Mouse (Mus musculus): ENCODE data around the gene Anapc2.
"Not testable (repeated sequence)": the region's sequence is repeated elsewhere in the genome, so short reads cannot be mapped to it uniquely, and the experiment has no call there.

Gene Anapc2

DNA sequence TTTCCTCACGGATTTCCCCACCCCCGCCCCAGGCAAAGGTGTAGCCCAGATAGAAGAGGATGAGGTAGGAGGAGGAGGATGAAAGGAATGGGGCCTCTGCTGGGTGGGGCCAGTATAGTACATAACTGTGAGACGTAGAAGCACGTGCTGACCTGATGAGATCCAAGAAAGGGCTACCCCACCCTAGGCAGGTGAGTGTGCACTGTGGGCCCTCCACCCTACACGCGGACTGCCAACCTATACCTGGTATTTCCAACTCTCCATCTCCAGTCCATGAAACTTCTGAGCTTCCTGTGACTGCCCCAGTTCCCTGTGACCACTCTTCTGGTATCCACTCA lies 30.9 kb upstream of the Anapc2 start:
- no peak for DNase-seq

DNA sequence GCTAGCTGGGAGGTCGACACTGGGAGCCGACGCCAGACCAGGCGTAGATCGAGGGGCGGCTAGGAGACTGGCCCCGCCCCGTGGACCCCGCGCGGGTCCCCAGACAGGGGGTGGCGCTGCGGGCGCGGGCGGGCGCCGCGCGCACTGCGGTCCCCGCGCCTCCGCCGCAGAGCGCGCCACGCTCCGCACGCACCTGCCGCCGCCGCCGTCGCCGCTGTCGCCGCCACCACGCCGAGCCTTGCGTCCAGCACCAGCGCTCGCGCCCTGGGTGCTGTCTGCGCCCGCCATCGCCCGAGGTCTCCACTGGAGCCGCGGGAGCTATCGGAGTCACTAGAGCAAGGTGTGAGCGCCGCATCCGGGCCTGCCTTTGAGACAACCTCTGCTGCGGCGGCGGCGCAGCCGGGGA lies 30.2 kb upstream of the Anapc2 start, which contains the start of the genes Rnf208 and Cysrt1:
Rnf208 (plus strand) TSS at position 155 of the 406 bp plus-strand sequence.
Cysrt1 (minus strand) TSS at position 352 of the 406 bp plus-strand sequence.
- DNase-seq: no peak

DNA sequence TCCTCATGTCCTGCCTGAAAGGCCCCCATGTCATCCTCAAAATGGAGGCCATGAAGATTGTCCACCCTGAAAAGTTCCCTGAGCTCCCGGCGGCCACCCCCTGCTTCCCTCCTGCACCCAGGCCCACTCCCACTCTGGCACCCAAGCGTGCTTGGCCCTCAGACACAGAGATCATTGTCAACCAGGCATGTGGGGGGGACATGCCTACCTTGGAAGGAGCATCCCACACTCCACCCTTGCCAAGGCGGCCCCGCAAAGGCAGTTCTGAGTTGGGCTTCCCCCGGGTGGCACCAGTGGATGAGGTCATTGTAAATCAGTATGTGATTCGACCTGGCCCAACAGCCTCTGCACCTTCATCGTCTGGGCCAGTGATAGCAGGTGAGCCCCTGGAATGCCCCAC lies 28.9 kb upstream of the Anapc2 start:
- DNase-seq: no peak

DNA sequence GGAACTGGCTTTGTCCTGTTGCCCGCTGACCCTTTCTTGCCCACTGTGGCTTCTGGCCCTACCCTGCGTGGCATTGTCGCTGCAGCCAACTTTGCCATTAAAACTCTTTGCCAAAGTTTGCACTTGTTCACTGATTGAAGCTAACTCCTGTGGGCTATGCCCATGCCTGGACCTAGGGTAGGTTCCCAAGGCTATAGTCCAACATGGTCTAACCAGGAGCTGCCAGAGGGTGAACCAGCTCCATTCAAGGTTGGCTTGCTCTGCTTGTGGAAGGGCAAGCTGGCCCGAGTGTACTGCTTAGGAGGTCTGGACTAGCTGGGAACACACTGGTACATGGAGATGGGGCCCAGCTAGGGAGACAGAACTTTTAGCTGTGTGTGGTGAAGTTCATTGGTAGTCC lies 28.1 kb upstream of the Anapc2 start:
- DNase-seq: no peak

DNA sequence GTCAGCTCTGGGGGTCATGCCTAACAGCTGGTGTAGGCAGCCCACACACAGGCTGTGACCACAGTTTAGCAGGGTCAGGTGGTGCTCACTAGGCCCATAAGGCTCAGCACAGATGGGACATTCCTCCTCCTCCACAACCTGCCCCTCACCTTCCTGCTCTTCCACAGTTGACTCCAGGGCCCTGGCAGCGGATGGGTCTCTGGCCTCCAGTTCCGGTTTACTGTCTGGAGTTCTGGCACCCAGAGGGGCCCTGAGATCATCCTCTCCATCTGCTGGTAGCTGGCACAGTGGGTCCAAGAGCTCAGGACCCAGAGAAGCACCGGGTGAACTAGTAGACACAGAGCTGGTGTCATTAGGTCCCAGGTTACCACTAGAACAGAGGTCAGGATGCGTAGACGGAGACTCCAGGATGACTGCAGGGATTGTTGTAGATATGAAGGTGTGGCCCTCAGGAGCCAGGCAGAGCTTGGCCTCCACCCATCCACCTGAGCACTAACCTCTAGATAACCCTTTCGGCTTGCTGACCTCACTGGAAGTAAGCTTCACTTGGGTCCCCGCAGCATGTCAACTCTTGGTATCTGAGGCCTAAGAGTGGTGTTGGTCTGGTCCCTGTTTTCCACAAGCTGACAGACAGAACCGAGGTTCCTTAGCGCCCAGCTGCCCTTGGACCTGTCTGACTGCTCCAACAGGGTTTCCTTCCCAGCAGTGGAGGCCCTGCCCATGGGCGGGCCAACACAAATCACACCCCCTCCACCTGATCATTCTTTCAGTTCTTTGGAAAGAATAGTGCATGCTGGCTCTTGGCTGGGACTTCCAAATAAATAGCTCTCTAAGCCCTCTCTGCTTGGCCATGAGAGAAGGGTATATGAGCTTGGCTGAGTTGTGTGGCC lies 25.9 kb upstream of the Anapc2 start, which contains the start of gene AL732309.1:
AL732309.1 (minus strand) TSS at position 681 of the 890 bp plus-strand sequence.
- DNase-seq: no peak

DNA sequence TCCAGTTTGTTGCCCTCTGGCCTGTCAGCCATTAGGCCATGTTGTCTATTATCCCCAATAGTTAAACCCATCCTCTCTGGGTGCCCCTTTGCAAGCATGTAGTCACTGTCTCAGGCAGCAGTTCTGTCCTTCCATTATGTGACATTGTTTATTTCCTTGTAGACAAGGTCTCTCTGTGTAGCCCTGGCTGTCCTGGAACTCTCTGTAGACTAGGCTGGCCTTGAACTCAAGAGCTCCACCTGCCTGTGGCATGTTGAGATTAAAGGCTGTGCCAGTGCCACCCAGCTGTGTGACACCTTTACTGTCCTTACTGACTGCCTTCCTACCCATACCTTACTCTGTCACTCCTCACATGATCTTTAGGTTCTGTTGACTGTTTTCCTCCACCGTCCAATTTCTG lies 19.9 kb upstream of the Anapc2 start:
- DNase-seq: no peak

DNA sequence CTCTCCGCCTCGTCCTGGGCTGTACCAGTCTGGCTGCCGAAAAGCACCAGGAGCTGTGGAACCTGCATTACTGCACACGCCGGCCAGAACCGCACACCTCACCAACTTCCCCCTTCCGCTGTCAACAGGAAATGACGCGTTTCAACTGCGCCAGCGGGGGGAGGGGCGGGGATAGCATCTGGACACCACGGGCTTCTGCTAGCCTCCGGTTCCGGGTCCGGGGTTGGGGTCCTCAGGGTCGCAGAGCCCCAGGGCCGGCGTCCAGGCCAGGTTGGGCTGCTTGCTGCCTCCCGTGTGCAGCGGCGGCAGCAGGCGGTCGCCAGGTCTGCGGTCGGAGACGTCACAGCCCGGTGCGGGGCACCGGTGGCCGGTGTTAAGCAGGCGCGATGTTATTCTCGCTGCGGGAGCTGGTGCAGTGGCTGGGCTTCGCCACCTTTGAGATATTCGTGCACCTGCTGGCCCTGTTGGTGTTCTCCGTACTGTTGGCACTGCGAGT lies 16.9 kb upstream of the Anapc2 start, which contains the start of gene Tmem203:
Tmem203 (plus strand) TSS at position 156 of the 496 bp plus-strand sequence.
- DNase-seq: peak; percentile 92

DNA sequence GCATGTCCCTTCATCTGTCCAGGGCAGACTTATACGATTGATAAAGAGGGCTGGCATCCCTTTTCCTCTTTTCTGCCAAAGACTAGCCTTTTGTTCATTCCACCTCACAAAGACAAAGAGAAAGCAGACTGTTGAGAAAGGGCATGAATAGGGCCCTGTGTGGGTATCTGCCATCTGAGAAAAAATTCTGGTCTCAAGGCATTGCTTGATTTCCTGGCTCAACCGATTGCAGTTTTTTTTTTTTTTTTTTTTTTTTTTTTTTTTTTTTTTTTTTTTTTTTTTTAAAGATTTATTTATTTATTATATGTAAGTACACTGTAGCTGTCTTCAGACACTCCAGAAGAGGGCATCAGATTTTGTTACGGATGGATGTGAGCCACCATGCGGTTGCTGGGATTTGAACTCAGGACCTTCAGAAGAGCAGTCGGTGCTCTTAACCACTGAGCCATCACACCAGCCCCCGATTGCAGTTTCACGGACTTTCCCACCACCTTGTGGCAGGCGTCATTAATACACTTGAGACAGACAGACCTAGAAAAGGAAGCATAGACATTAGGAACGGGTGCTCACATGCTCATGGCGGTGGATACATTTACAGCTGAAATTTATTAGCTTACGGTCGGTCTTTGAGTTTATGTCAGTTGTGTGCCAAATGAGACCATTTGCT lies 15.7 kb upstream of the Anapc2 start:
- DNase-seq: peak; percentile 59

DNA sequence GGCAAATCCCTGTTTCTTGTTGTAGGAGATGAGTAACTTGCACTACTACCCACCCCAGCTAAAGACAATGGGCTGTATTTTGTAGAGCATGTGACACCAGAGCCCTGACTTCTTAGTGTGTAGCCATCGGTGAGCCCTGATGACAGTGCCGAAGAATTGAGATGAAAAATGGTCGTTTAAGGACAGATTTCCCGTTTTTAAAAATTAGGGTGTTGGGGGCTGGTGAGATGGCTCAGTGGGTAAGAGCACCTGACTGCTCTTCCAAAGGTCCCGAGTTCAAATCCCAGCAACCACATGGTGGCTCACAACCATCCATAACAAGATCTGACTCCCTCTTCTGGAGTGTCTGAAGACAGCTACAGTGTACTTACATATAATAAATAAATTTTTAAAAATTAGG lies 15.0 kb upstream of the Anapc2 start:
- not testable (repeated sequence) for DNase-seq

DNA sequence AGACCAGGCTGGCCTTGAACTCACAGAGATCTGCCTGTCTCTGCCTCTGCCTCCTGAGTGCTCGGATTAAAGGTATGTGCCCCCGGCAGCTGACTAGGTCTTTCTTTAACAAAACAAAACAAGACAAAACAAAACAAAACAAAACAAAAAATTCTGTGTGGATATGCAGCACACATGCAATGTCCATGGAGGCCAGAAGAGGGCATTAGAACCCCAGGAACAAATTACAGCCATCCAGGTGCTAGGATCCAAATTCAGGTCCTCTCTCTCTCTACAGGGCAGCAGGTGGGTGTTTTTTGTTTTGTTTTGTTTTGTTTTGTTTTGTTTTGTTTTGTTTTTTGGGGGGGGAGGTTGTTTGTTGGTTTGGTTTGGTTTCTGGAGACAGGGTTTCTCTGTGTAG lies 13.4 kb upstream of the Anapc2 start:
- no peak for DNase-seq

DNA sequence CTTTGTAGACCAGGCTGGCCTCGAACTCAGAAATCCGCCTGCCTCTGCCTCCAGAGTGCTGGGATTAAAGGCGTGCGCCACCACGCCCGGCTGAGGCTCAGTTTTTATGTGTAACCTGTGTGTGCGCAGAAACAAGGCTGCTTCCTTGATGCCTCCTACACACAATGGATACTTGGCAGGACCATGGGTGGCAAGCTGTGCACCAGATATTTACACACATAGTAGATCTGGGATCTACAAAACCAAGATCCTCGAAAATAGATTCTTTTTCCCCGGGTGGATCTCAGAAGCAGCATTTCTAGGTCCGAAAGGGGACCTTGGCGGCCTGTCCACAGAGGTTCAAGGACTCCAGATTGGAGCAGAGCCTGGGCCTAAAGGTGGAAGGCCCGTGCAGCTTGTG lies 10.4 kb upstream of the Anapc2 start:
- no peak for DNase-seq

DNA sequence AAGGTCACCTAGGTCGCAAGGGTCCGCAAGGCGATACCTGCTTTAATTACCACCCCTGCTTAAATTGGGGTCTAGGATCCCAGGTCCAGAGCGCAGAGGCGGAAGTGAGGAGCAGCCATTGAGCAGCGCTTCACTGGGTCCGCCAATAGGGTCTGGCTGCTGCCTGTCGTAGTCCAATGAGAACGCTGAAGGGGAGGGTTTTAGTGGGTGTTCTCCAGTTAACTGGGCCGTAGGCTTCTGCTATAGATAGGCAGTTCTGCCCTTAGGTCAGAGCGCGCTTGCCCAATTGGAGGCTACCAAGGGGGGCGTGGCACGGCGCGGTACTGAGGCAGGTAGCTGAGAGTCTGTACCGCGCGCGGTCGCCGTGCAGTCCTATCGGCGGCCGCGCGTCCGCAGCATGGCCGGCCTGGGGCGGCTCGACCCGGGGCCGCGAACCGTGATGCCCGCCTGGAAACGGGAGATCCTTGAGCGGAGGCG lies 9.9 kb upstream of the Anapc2 start, which contains the start of gene Tprn:
Tprn (plus strand) TSS at position 328 of the 477 bp plus-strand sequence.
- peak; percentile 98 for DNase-seq

DNA sequence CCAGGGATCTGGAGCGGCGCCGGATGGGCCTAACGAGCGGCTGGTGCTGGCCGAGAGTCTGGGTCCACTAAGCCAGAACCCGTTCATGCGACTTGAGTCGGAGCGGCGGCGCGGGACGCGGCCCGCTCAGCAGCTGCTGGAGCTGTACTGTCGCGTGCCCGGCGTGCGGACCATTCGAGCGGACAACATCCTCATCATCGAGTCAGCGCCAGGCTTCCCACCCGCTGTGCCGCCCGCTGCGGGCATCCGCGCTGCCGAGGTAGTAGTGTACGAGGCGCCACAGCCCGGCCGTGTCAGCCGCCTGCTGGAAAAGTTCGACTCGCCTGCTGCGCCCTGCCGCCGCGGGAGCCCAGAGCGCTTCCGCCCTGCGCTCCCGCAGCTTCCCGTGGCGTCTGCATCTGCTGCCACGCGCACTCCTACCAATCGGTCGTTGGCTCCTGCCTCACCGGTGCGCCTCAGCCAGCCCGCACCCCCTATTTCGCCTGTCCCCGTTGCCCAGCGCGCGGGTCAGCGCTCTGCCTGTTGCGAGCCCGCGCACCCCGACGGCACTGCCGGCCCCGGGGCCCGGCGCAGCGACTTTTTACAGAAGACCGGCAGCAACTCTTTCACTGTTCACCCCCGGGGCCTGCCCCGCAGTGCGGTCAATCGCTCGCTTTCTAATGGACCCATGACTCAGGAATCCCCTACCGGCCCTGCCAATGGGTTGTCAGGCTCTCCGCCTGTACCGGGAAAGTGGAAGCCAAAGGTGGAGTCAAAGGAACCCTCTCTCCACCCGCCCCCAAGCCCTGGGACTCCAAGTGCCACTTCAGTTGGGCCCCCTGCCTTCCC lies 9.3 kb upstream of the Anapc2 start:
- DNase-seq: peak; percentile 54

DNA sequence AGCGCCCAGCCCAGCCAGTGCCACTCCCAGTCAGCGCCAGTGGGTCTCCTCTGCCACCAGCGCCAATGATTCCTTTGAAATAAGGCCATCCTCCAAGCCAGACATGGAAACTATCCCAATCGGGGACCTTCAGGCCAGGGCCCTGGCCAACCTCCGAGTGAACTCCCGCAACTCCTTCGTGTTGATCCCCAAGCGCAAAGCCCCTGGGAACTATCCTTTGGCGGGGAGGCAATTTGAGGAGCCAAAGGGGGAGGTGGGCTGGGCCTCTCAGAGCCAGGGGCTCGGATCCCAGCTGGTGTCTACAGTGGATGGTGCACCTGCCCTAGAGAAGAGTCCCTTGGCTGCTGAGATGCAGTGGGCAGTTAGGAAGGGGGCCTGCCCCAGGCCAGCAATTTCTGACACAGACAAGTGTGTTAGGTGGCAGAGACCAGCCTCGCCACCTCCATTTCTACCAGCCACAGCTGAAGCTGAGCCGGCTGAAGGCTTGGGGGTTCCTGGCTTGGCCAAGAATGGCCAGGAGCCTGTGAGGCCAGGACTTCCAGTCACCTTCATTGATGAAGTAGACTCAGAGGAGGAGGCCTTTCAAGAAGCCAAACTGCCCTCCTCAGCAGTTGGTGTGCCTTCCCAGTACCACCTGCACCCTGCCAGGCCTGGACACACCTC lies 8.5 kb upstream of the Anapc2 start:
- DNase-seq: no peak

DNA sequence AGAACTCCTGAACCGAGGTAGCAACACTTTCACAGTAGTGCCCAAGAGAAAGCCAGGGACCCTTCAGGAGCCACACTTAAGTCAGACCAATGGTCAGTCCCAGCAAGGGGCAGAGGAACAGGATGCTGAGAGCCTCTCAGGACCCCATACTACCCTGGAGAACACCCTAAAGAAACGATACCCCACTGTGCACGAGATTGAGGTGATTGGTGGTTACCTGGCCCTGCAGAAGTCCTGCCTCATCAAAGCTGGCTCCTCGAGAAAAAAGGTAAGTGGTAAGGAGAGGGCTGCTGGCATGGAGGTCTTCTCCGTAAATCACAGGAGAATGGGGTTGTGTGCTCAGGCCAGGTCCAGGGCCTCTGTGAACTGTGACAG lies 8.0 kb upstream of the Anapc2 start:
- DNase-seq: no peak

DNA sequence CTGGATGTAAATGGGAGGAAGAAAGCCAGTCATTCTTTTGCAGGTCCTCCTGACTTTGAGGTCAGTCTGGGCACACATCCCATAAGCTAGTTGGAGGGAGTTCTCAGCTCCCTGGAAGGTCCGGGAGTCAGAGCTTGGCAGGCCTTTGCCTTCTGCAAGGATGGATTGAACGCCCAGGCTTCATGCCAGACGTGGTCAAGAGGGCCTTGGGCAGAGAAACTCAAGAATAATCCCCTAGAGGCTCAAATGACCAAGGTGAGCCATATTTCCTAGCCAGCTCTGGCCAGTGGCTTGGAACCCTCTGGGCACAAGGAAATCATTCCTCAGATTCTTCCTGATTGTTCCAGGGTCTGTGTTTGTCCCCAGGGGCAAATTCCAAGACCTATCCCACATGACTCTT lies 7.4 kb upstream of the Anapc2 start:
- DNase-seq: no peak

DNA sequence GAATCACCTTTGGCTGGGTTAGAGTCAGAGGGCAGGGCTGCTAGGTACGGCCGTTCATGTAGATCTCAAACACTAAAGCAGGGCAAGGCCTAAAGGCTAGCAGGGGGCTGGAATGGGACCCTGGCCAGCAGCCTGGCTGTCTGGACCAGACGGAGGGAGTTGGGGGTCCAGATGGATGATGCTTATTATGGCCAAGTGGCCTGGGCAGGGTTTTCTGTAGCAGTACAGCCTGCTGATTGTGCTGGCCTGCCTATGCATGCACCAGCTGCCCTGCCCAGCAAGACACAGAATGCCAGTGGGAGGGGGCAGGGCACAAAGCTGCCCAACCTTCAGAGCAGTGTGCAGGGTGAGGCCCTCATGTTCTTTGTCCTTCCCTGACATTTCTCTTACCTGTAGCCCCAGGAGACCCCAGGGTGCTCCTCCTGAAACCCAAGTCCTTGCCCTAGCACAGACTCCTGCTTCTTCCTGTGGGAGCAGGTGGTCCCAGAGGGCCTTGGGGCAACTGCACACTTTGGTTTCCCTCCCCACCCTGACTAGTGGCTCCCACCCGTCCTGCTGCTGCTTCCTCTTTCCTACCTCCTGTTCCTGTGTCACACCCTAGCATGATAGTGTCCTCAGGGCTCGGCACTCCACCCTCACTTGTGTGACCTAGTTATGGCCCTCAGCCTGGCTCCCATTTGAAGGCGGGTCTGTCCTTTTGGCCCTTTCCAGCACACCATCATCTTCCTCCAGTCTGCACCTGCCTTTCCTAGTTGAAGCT lies 6.2 kb upstream of the Anapc2 start:
- DNase-seq: peak; percentile 47

DNA sequence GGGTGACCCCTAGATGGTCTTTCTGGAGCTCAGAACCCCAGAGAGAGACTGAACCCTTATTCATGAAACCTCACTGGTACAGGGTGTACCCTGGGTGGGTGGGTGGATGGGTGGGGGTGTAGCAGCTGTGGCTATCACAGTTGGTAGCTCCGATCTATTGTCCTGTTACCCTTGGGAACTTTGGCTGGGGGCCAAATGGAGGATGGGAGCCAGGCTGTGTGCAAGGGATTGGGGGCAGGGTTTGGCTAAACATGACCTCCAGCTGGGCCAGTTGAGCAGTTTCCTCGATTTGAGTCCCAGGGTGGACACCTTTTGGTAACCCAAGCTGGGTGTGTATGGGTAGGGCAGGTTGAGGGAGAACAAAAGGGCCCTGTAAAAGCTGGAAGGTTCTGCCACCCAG lies 5.6 kb upstream of the Anapc2 start:
- DNase-seq: peak; percentile 51

DNA sequence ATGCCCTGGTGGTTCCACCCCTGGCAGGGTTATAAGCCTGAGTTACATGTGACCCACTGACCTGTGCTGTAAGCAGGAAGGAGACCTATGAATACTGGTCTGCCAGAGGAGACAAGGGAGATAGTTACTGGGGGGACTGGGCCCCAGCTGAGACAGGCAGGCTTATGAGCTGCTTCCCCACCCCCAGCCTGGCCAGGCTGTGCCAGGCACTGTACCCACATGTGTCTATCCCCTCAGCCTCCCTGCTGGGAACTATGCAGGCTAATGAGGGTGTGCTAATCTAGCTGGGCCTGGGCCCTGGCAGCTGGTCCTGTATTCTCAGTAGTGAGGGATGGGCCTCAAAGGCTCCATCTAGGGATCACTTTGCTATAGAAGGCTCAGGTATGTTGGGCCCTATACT lies 5.0 kb upstream of the Anapc2 start:
- DNase-seq: no peak

DNA sequence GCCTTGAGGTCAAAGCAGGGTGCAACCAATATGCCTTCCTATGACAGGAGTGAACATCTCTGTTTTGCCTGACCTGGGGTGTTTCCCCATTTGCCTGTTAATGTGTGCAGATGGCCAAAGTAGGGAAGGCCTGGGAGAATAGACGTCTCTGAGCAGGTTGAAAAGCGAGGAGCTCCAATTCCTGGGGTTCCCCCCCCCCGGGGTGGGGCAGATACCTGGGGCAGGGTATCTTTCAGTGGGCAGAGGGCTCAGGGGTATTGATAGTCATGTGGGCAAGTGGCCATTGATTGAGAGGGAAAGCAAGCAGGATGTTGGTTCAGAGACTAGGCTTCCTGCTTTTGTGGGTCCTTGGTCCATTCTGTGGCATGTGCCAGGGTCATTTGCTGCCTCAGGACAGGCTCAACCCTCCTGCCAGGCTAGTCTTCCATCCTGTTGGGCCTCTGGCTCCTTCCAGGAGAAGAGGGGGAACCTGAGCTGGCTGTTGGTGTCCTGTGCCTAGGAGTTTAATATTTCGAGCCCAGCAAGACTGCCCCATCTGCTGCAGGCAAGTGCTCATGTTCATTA lies 4.5 kb upstream of the Anapc2 start:
- DNase-seq: no peak

DNA sequence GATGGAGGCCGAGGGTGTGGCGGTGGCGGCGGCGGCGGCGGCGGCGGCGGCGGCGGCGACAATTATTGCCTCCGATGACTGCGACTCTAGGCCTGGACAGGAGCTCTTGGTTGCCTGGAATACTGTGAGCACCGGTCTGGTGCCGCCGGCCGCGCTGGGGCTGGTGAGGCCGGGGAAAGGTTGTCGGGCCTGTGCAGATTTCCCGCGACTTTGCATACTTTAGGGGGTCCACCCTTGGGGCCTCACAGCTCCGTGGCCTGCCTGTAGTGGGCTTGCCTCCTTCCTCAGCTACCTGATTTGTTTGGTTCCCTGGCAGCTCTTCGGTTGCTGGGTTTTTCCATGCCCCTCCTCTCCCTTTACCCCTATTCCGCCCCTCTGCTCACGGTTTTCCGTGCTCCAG lies 237 bp downstream of the Anapc2 start:
- DNase-seq: no peak

Measured in liver (tissue).